Mouse (Mus musculus) brain, embryonic 14.5 days (tissue): ENCODE data around the gene Calr4.

Experiments
- CTCF ChIP-seq: fragments of 200-500 bp; IDR thresholded peaks from 2 replicates; pipeline ENCODE4 v1.5.1; 2012; ENCODE audit warnings: inconsistent platforms, mild to moderate bottlenecking, moderate library complexity, borderline replicate concordance; ENCODE audit not compliant: insufficient read depth, insufficient read length; ENCODE audit errors: extremely low read depth
- POLR2A ChIP-seq: fragments of 200-500 bp; IDR thresholded peaks from 2 replicates; pipeline ENCODE4 v1.6.1; 2012; ENCODE audit warnings: mild to moderate bottlenecking, inconsistent platforms, borderline replicate concordance; ENCODE audit not compliant: poor library complexity, insufficient read depth, insufficient read length, severe bottlenecking; ENCODE audit errors: extremely low read depth

GRCm38 (mm10) chr4:109229766-109230279 is 4.5 kb upstream of the Calr4 start:
- TF ChIP-seq POLR2A, result no peak
- no peak for TF ChIP-seq CTCF
